ENCODE assay signal across 18 mouse cellular contexts in genomic region chr11:69551310-69551709, GRCm38 (mm10). TPM values are rescaled to one million over a fixed set of nuclear protein-coding genes. Genes with fewer than 3 reads are reported as not detected.
DNase-seq lines count a peak whose midpoint lies in the region; ATAC-seq and TF ChIP-seq lines count a peak whose summit lies in the region.
"Had no signal": no experiment of that assay in that cellular context is flagged by ENCODE, and none has a peak within 500 bp of the region (broad histone marks: within the 10 kb centered on the region; RNA-seq: fewer than 3 reads in every experiment).

No protein-coding gene starts in this region.

- H3K9me3 ChIP-seq in hindbrain, embryonic 10.5 days: no peaks in the 10 kb centered on the region
- H3K9me3 ChIP-seq in hindbrain, postnatal 0 days (ENCODE audit: low read length): no peaks in the 10 kb centered on the region
- H3K9me3 ChIP-seq in midbrain, embryonic 14.5 days (ENCODE audit: control insufficient read depth, low read length): no peaks in the 10 kb centered on the region
- H3K9me3 ChIP-seq in midbrain, embryonic 13.5 days: no peaks in the 10 kb centered on the region
- no peaks in the 10 kb centered on the region for H3K9me3 ChIP-seq in kidney, embryonic 16.5 days (ENCODE audit: low read length)
- H3K9me3 ChIP-seq: embryonic facial prominence, embryonic 10.5 days; G1E; heart, embryonic 13.5 days; hindbrain, embryonic 12.5 days had no signal

- peak overlapping the region; percentile 91 for H3K27ac ChIP-seq in hindbrain, embryonic 10.5 days
- no peak overlapping the region for H3K27ac ChIP-seq in hindbrain, postnatal 0 days
- 0 out of 2 replicates have a peak overlapping the region, but pooled peaks have one; percentile 26 for H3K27ac ChIP-seq in midbrain, embryonic 14.5 days (replicated peaks; ENCODE audit: low read depth, low read length)
- H3K27ac ChIP-seq in midbrain, embryonic 13.5 days: no peak overlapping the region
- H3K27ac ChIP-seq in kidney, embryonic 16.5 days (ENCODE audit: low read length): no peak overlapping the region
- H3K27ac ChIP-seq: embryonic facial prominence, embryonic 10.5 days; heart, embryonic 13.5 days had no signal

- no peak for ATAC-seq in hindbrain, postnatal 0 days
- ATAC-seq in midbrain, embryonic 14.5 days (ENCODE audit: low FRiP score, low TSS enrichment): no peak
- ATAC-seq in midbrain, embryonic 13.5 days: no peak
- ATAC-seq in kidney, embryonic 16.5 days (ENCODE audit: low FRiP score, low TSS enrichment): no peak
- ATAC-seq: hindbrain, embryonic 16.5 days had no signal

- no peak for TF ChIP-seq CTCF in hindbrain, postnatal 0 days (IDR thresholded peaks at IDR 0.05; ENCODE audit: low read depth)

- peaks cover 89% of the 10 kb centered on the region for H3K4me1 ChIP-seq in hindbrain, embryonic 10.5 days (replicated peaks)
- H3K4me1 ChIP-seq in hindbrain, postnatal 0 days (ENCODE audit: insufficient read depth, low read length): peaks cover 26% of the 10 kb centered on the region
- peaks cover 64% of the 10 kb centered on the region for H3K4me1 ChIP-seq in midbrain, embryonic 14.5 days (ENCODE audit: control insufficient read depth, insufficient read depth, low read length)
- H3K4me1 ChIP-seq in midbrain, embryonic 13.5 days (replicated peaks): peaks cover 86% of the 10 kb centered on the region
- peaks cover 18% of the 10 kb centered on the region for H3K4me1 ChIP-seq in kidney, embryonic 16.5 days (ENCODE audit: insufficient read depth, low read length)

- no peak for DNase-seq in hindbrain, embryonic 10.5 days (ENCODE audit: low spot score)
- DNase-seq in hindbrain, postnatal 0 days (ENCODE audit: low spot score): no peak
- no peak for DNase-seq in midbrain, embryonic 14.5 days
- DNase-seq in ZHBTc4 (ENCODE audit: low read depth, low spot score): peak; percentile 58
- DNase-seq: adrenal gland, adult 2 months; adrenal gland, postnatal 25 days; cerebellum, adult 18-20 months; cerebellum, adult 9-11 months; gastrocnemius, postnatal 36 days; heart, adult 11 months; heart, postnatal 36 days had no signal

- H3K9ac ChIP-seq in hindbrain, postnatal 0 days (replicated peaks; ENCODE audit: low read length): no peak overlapping the region
- H3K9ac ChIP-seq in midbrain, embryonic 14.5 days (replicated peaks; ENCODE audit: low read length): no peak overlapping the region
- H3K9ac ChIP-seq in midbrain, embryonic 13.5 days (replicated peaks): no peak overlapping the region
- no peak overlapping the region for H3K9ac ChIP-seq in kidney, embryonic 16.5 days (replicated peaks; ENCODE audit: low read length)
- H3K9ac ChIP-seq: heart, embryonic 13.5 days; hindbrain, embryonic 12.5 days had no signal

- no peak overlapping the region for H3K4me2 ChIP-seq in hindbrain, postnatal 0 days (ENCODE audit: low read depth, low read length)
- no peak overlapping the region for H3K4me2 ChIP-seq in midbrain, embryonic 14.5 days (ENCODE audit: low read length)
- H3K4me2 ChIP-seq in midbrain, embryonic 13.5 days (replicated peaks): no peak overlapping the region
- H3K4me2 ChIP-seq in kidney, embryonic 16.5 days (replicated peaks; ENCODE audit: low read depth, low read length): no peak overlapping the region
- H3K4me2 ChIP-seq: heart, embryonic 13.5 days; hindbrain, embryonic 12.5 days had no signal

- H3K36me3 ChIP-seq in hindbrain, embryonic 10.5 days: peaks cover 22% of the 10 kb centered on the region
- no peaks in the 10 kb centered on the region for H3K36me3 ChIP-seq in hindbrain, postnatal 0 days (ENCODE audit: insufficient read depth, low read length)
- H3K36me3 ChIP-seq in midbrain, embryonic 14.5 days (ENCODE audit: control insufficient read depth, insufficient read depth, low read length): peaks cover 23% of the 10 kb centered on the region
- H3K36me3 ChIP-seq in midbrain, embryonic 13.5 days: peaks cover 22% of the 10 kb centered on the region
- H3K36me3 ChIP-seq in kidney, embryonic 16.5 days (ENCODE audit: insufficient read depth, low read length): no peaks in the 10 kb centered on the region
- H3K36me3 ChIP-seq: G1E had no signal

- 54% methylated on average over 4 of the region's 4 CpGs for WGBS in hindbrain, embryonic 10.5 days
- WGBS in hindbrain, postnatal 0 days: 42% methylated on average over 4 of the region's 4 CpGs
- 58% methylated on average over 4 of the region's 4 CpGs for WGBS in midbrain, embryonic 14.5 days
- WGBS in midbrain, embryonic 13.5 days: 50% methylated on average over 4 of the region's 4 CpGs
- WGBS in kidney, embryonic 16.5 days: 73% methylated on average over 4 of the region's 4 CpGs

- H3K27me3 ChIP-seq in hindbrain, embryonic 10.5 days (ENCODE audit: insufficient read depth, poor library complexity, severe bottlenecking): peaks cover 18% of the 10 kb centered on the region; the same call in 1 of the 2 replicates
- no peaks in the 10 kb centered on the region for H3K27me3 ChIP-seq in hindbrain, postnatal 0 days (ENCODE audit: insufficient read depth, low read length)
- H3K27me3 ChIP-seq in midbrain, embryonic 14.5 days (ENCODE audit: control insufficient read depth, insufficient read depth, low read length): no peaks in the 10 kb centered on the region
- H3K27me3 ChIP-seq in midbrain, embryonic 13.5 days: no peaks in the 10 kb centered on the region; the same call in 1 of the 2 replicates
- 0 out of 2 replicates have a peak, but pooled peaks cover 3% of the 10 kb centered on the region for H3K27me3 ChIP-seq in kidney, embryonic 16.5 days (ENCODE audit: insufficient read depth, low read length)
- H3K27me3 ChIP-seq: hindbrain, embryonic 12.5 days had no signal

- no peak overlapping the region for H3K4me3 ChIP-seq in hindbrain, embryonic 10.5 days
- H3K4me3 ChIP-seq in hindbrain, postnatal 0 days (ENCODE audit: low read length): no peak overlapping the region
- H3K4me3 ChIP-seq in midbrain, embryonic 14.5 days (replicated peaks; ENCODE audit: low read depth, low read length): no peak overlapping the region
- no peak overlapping the region for H3K4me3 ChIP-seq in midbrain, embryonic 13.5 days (replicated peaks)
- H3K4me3 ChIP-seq in kidney, embryonic 16.5 days (ENCODE audit: low read length): no peak overlapping the region
- H3K4me3 ChIP-seq: embryonic facial prominence, embryonic 10.5 days; heart, embryonic 13.5 days; hindbrain, embryonic 12.5 days had no signal

RNA-seq across cellular contexts. Expression of gene Dnah2, which starts 2.4 kb away (rescaled TPM):
- polyA plus RNA-seq in hindbrain, embryonic 10.5 days (2016; fragmentation: Nextera tagmentation; extraction: Ambion mirVana): 2.0 and 2.6 TPM in 2 replicates
- total RNA-seq in hindbrain, postnatal 0 days (2014; rRNA removed): 3.9 and 4.9 TPM in 2 replicates
- 2.0 and 3.2 TPM in 2 replicates for polyA plus RNA-seq in hindbrain, postnatal 0 days (2015; fragmentation: Nextera tagmentation; extraction: Ambion mirVana)
- polyA plus RNA-seq in midbrain, embryonic 14.5 days (2014; fragmentation: Nextera tagmentation; extraction: Ambion mirVana): 4.8 and 5.7 TPM in 2 replicates
- polyA plus RNA-seq in midbrain, embryonic 13.5 days (2015; fragmentation: Nextera tagmentation; extraction: Ambion mirVana): 2.2 and 2.7 TPM in 2 replicates
- polyA plus RNA-seq in kidney, embryonic 16.5 days (2015; fragmentation: Nextera tagmentation; extraction: Ambion mirVana): 0.69 and 0.90 TPM in 2 replicates

RNA-seq across cellular contexts. Expression of gene Efnb3, which starts 8.7 kb away (rescaled TPM):
- 61.9 and 67.2 TPM in 2 replicates for polyA plus RNA-seq in hindbrain, embryonic 10.5 days (2016; fragmentation: Nextera tagmentation; extraction: Ambion mirVana)
- total RNA-seq in hindbrain, postnatal 0 days (2014; rRNA removed): 97.9 and 111 TPM in 2 replicates
- polyA plus RNA-seq in hindbrain, postnatal 0 days (2015; fragmentation: Nextera tagmentation; extraction: Ambion mirVana): 93.3 and 94.4 TPM in 2 replicates
- 40.7 and 109 TPM in 2 replicates for polyA plus RNA-seq in midbrain, embryonic 14.5 days (2014; fragmentation: Nextera tagmentation; extraction: Ambion mirVana)
- polyA plus RNA-seq in midbrain, embryonic 13.5 days (2015; fragmentation: Nextera tagmentation; extraction: Ambion mirVana): 95.0 and 130 TPM in 2 replicates
- polyA plus RNA-seq in kidney, embryonic 16.5 days (2015; fragmentation: Nextera tagmentation; extraction: Ambion mirVana): 11.8 and 12.6 TPM in 2 replicates

RNA-seq across cellular contexts. Expression of gene Wrap53, which starts 28.7 kb away (rescaled TPM):
- polyA plus RNA-seq in hindbrain, embryonic 10.5 days (2016; fragmentation: Nextera tagmentation; extraction: Ambion mirVana): 40.6 and 41.4 TPM in 2 replicates
- 16.4 and 19.4 TPM in 2 replicates for total RNA-seq in hindbrain, postnatal 0 days (2014; rRNA removed)
- 12.8 and 13.8 TPM in 2 replicates for polyA plus RNA-seq in hindbrain, postnatal 0 days (2015; fragmentation: Nextera tagmentation; extraction: Ambion mirVana)
- polyA plus RNA-seq in midbrain, embryonic 14.5 days (2014; fragmentation: Nextera tagmentation; extraction: Ambion mirVana): 22.5 and 22.7 TPM in 2 replicates
- polyA plus RNA-seq in midbrain, embryonic 13.5 days (2015; fragmentation: Nextera tagmentation; extraction: Ambion mirVana): 24.5 and 26.9 TPM in 2 replicates
- 29.3 and 30.3 TPM in 2 replicates for polyA plus RNA-seq in kidney, embryonic 16.5 days (2015; fragmentation: Nextera tagmentation; extraction: Ambion mirVana)

RNA-seq across cellular contexts. Expression of gene Trp53, which starts 28.8 kb away (rescaled TPM):
- 166 and 173 TPM in 2 replicates for polyA plus RNA-seq in hindbrain, embryonic 10.5 days (2016; fragmentation: Nextera tagmentation; extraction: Ambion mirVana)
- total RNA-seq in hindbrain, postnatal 0 days (2014; rRNA removed): 33.5 and 41.5 TPM in 2 replicates
- polyA plus RNA-seq in hindbrain, postnatal 0 days (2015; fragmentation: Nextera tagmentation; extraction: Ambion mirVana): 36.6 and 37.4 TPM in 2 replicates
- 66.1 and 69.2 TPM in 2 replicates for polyA plus RNA-seq in midbrain, embryonic 14.5 days (2014; fragmentation: Nextera tagmentation; extraction: Ambion mirVana)
- polyA plus RNA-seq in midbrain, embryonic 13.5 days (2015; fragmentation: Nextera tagmentation; extraction: Ambion mirVana): 84.2 and 93.4 TPM in 2 replicates
- 191 and 205 TPM in 2 replicates for polyA plus RNA-seq in kidney, embryonic 16.5 days (2015; fragmentation: Nextera tagmentation; extraction: Ambion mirVana)

RNA-seq across cellular contexts. Expression of gene Atp1b2, which starts 54.4 kb away (rescaled TPM):
- 7.5 and 7.8 TPM in 2 replicates for polyA plus RNA-seq in hindbrain, embryonic 10.5 days (2016; fragmentation: Nextera tagmentation; extraction: Ambion mirVana)
- total RNA-seq in hindbrain, postnatal 0 days (2014; rRNA removed): 185 and 210 TPM in 2 replicates
- polyA plus RNA-seq in hindbrain, postnatal 0 days (2015; fragmentation: Nextera tagmentation; extraction: Ambion mirVana): 145 and 157 TPM in 2 replicates
- polyA plus RNA-seq in midbrain, embryonic 14.5 days (2014; fragmentation: Nextera tagmentation; extraction: Ambion mirVana): 46.5 and 46.7 TPM in 2 replicates
- polyA plus RNA-seq in midbrain, embryonic 13.5 days (2015; fragmentation: Nextera tagmentation; extraction: Ambion mirVana): 23.2 and 24.3 TPM in 2 replicates
- 12.3 and 14.3 TPM in 2 replicates for polyA plus RNA-seq in kidney, embryonic 16.5 days (2015; fragmentation: Nextera tagmentation; extraction: Ambion mirVana)

Comparison
In these comparisons a context has a peak if more than half of its experiments do, and no peak if none do; other contexts are left out.
1. H3K27ac ChIP-seq: peak in hindbrain, embryonic 10.5 days (single experiment) and midbrain, embryonic 14.5 days (single experiment); none in hindbrain, postnatal 0 days (single experiment), midbrain, embryonic 13.5 days (single experiment) and kidney, embryonic 16.5 days (single experiment).